Comparison of ENCODE assay signal across 8 mouse cellular contexts in genomic region chr4:155993606-155994005, GRCm38 (mm10). TPM values are rescaled to one million over a fixed set of nuclear protein-coding genes. Genes with fewer than 3 reads are reported as not detected.
DNase-seq lines count a peak whose midpoint lies in the region; ATAC-seq and TF ChIP-seq lines count a peak whose summit lies in the region.

No protein-coding gene starts in this region.

- no peaks in the 10 kb centered on the region for H3K9me3 ChIP-seq in embryonic facial prominence, embryonic 12.5 days
- H3K9me3 ChIP-seq in intestine, embryonic 16.5 days (ENCODE audit: control insufficient read depth, low read length), result no peaks in the 10 kb centered on the region
- H3K9me3 ChIP-seq in neural tube, embryonic 12.5 days, result no peaks in the 10 kb centered on the region

- H3K4me1 ChIP-seq in embryonic facial prominence, embryonic 12.5 days, result peaks cover 25% of the 10 kb centered on the region
- H3K4me1 ChIP-seq in intestine, embryonic 16.5 days (ENCODE audit: control insufficient read depth, insufficient read depth, low read length), result peaks cover 16% of the 10 kb centered on the region
- peaks cover 24% of the 10 kb centered on the region for H3K4me1 ChIP-seq in neural tube, embryonic 12.5 days

- 0 out of 2 replicates have a peak, but pooled peaks have one; percentile 1 for ATAC-seq in embryonic facial prominence, embryonic 12.5 days (ENCODE audit: insufficient number of reproducible peaks, insufficient read depth, low FRiP score, low TSS enrichment)
- no peak for ATAC-seq in intestine, embryonic 16.5 days
- ATAC-seq in neural tube, embryonic 12.5 days (ENCODE audit: low FRiP score, low read depth), result no peak

- H3K9ac ChIP-seq in embryonic facial prominence, embryonic 12.5 days, result peak overlapping the region; percentile 85
- peak overlapping the region; percentile 91 for H3K9ac ChIP-seq in intestine, embryonic 16.5 days (ENCODE audit: low read depth, low read length)
- H3K9ac ChIP-seq in neural tube, embryonic 12.5 days, result peak overlapping the region; percentile 83

- WGBS in embryonic facial prominence, embryonic 12.5 days, result 5% methylated on average over 15 of the region's 15 CpGs
- 5% methylated on average over 15 of the region's 15 CpGs for WGBS in intestine, embryonic 16.5 days
- 5% methylated on average over 15 of the region's 15 CpGs for WGBS in neural tube, embryonic 12.5 days

- H3K27me3 ChIP-seq in embryonic facial prominence, embryonic 12.5 days, result no peaks in the 10 kb centered on the region
- H3K27me3 ChIP-seq in intestine, embryonic 16.5 days (replicated peaks; ENCODE audit: control insufficient read depth, insufficient read depth, low read length), result no peaks in the 10 kb centered on the region
- no peaks in the 10 kb centered on the region for H3K27me3 ChIP-seq in neural tube, embryonic 12.5 days (replicated peaks)

- peak overlapping the region; percentile 76 for H3K4me3 ChIP-seq in layer of hippocampus, adult 2 months
- H3K4me3 ChIP-seq in embryonic facial prominence, embryonic 12.5 days, result peak overlapping the region; percentile 79
- H3K4me3 ChIP-seq in intestine, embryonic 16.5 days (ENCODE audit: low read length), result peak overlapping the region; percentile 89
- peak overlapping the region; percentile 81 for H3K4me3 ChIP-seq in neural tube, embryonic 12.5 days

- peaks cover 32% of the 10 kb centered on the region for H3K36me3 ChIP-seq in embryonic facial prominence, embryonic 12.5 days
- peaks cover 13% of the 10 kb centered on the region for H3K36me3 ChIP-seq in intestine, embryonic 16.5 days (ENCODE audit: control insufficient read depth, insufficient read depth, low read length)
- peaks cover 28% of the 10 kb centered on the region for H3K36me3 ChIP-seq in neural tube, embryonic 12.5 days

- TF ChIP-seq CTCF in layer of hippocampus, adult 2 months (conservative IDR thresholded peaks at IDR 0.05), result no peak

- H3K4me2 ChIP-seq in embryonic facial prominence, embryonic 12.5 days (replicated peaks), result peak overlapping the region; percentile 55
- peak overlapping the region; percentile 55 for H3K4me2 ChIP-seq in intestine, embryonic 16.5 days (ENCODE audit: low read depth, low read length)
- H3K4me2 ChIP-seq in neural tube, embryonic 12.5 days (replicated peaks), result peak overlapping the region; percentile 78

- DNase-seq in layer of hippocampus, adult 2 months (ENCODE audit: low spot score in 2 of 2), result no peak
- no peak for DNase-seq in layer of hippocampus, adult 18-20 months (ENCODE audit: low spot score in 2 of 2)
- DNase-seq in adrenal gland, postnatal 10 days, result no peak
- no peak for DNase-seq in adrenal gland, postnatal 25 days
- DNase-seq in cerebellum, postnatal 25 days, result no peak

- peak overlapping the region; percentile 100 for H3K27ac ChIP-seq in layer of hippocampus, adult 2 months
- peak overlapping the region; percentile 84 for H3K27ac ChIP-seq in embryonic facial prominence, embryonic 12.5 days
- H3K27ac ChIP-seq in intestine, embryonic 16.5 days (ENCODE audit: low read length), result peak overlapping the region; percentile 96
- H3K27ac ChIP-seq in neural tube, embryonic 12.5 days, result peak overlapping the region; percentile 64

RNA-seq across cellular contexts. Expression of gene Sdf4, which starts 0.9 kb away (rescaled TPM):
- total RNA-seq in layer of hippocampus, adult 2 months (2021), result 100 to 1,000 TPM; 191 to 194 TPM
- total RNA-seq in layer of hippocampus, adult 18-20 months (2021), result 100 to 1,000 TPM; 202 to 203 TPM
- polyA plus RNA-seq in embryonic facial prominence, embryonic 12.5 days (2016; fragmentation: Nextera tagmentation; extraction: Ambion mirVana), result 141 and 143 TPM in 2 replicates
- 165 and 171 TPM in 2 replicates for polyA plus RNA-seq in intestine, embryonic 16.5 days (2015; fragmentation: Nextera tagmentation; extraction: Ambion mirVana)
- 129 and 133 TPM in 2 replicates for polyA plus RNA-seq in neural tube, embryonic 12.5 days (2016; fragmentation: Nextera tagmentation; extraction: Ambion mirVana)
- 100 to 1,000 TPM; 184 to 191 TPM for total RNA-seq in adrenal gland, postnatal 10 days (2021)
- 248 and 275 TPM in 2 replicates for total RNA-seq in adrenal gland, postnatal 25 days (2021)

RNA-seq across cellular contexts. Expression of gene B3galt6, which starts 1.2 kb away (rescaled TPM):
- total RNA-seq in layer of hippocampus, adult 2 months (2021), result 10 to 100 TPM in 1 of 2 experiments, 1 to 10 TPM in 1; 9.3 to 10.1 TPM
- total RNA-seq in layer of hippocampus, adult 18-20 months (2021), result 10 to 100 TPM in 1 of 2 experiments, 1 to 10 TPM in 1; 9.3 to 10.3 TPM
- polyA plus RNA-seq in embryonic facial prominence, embryonic 12.5 days (2016; fragmentation: Nextera tagmentation; extraction: Ambion mirVana), result 18.4 and 20.3 TPM in 2 replicates
- 11.7 and 12.0 TPM in 2 replicates for polyA plus RNA-seq in intestine, embryonic 16.5 days (2015; fragmentation: Nextera tagmentation; extraction: Ambion mirVana)
- 20.2 and 20.6 TPM in 2 replicates for polyA plus RNA-seq in neural tube, embryonic 12.5 days (2016; fragmentation: Nextera tagmentation; extraction: Ambion mirVana)
- 1 to 10 TPM; 5.7 to 6.1 TPM for total RNA-seq in adrenal gland, postnatal 10 days (2021)
- total RNA-seq in adrenal gland, postnatal 25 days (2021), result 6.6 and 9.7 TPM in 2 replicates

RNA-seq across cellular contexts. Expression of gene Tnfrsf4, which starts 20.0 kb away (rescaled TPM):
- total RNA-seq in layer of hippocampus, adult 2 months (2021), result 1 to 10 TPM; 1.3 to 2.3 TPM
- 1 to 10 TPM in 1 of 2 experiments, under 1 TPM in 1; 0.94 to 1.4 TPM for total RNA-seq in layer of hippocampus, adult 18-20 months (2021)
- 0.70 and 1.1 TPM in 2 replicates for polyA plus RNA-seq in embryonic facial prominence, embryonic 12.5 days (2016; fragmentation: Nextera tagmentation; extraction: Ambion mirVana)
- polyA plus RNA-seq in intestine, embryonic 16.5 days (2015; fragmentation: Nextera tagmentation; extraction: Ambion mirVana), result 0.55 and 0.86 TPM in 2 replicates
- polyA plus RNA-seq in neural tube, embryonic 12.5 days (2016; fragmentation: Nextera tagmentation; extraction: Ambion mirVana), result 0.52 and 0.81 TPM in 2 replicates
- total RNA-seq in adrenal gland, postnatal 10 days (2021), result 1 to 10 TPM; 1.9 TPM
- total RNA-seq in adrenal gland, postnatal 25 days (2021), result 1.5 TPM in 1 of 2 replicates, not detected in the other

RNA-seq across cellular contexts. Expression of gene C1qtnf12, which starts 31.5 kb away (rescaled TPM):
- total RNA-seq in layer of hippocampus, adult 2 months (2021), result 10 to 100 TPM; 11.5 to 18.0 TPM
- total RNA-seq in layer of hippocampus, adult 18-20 months (2021), result 10 to 100 TPM; 15.7 to 16.8 TPM
- 31.9 and 35.8 TPM in 2 replicates for polyA plus RNA-seq in embryonic facial prominence, embryonic 12.5 days (2016; fragmentation: Nextera tagmentation; extraction: Ambion mirVana)
- 59.9 and 75.4 TPM in 2 replicates for polyA plus RNA-seq in intestine, embryonic 16.5 days (2015; fragmentation: Nextera tagmentation; extraction: Ambion mirVana)
- polyA plus RNA-seq in neural tube, embryonic 12.5 days (2016; fragmentation: Nextera tagmentation; extraction: Ambion mirVana), result 17.2 and 19.0 TPM in 2 replicates
- total RNA-seq in adrenal gland, postnatal 10 days (2021), result 100 to 1,000 TPM; 117 to 132 TPM
- total RNA-seq in adrenal gland, postnatal 25 days (2021), result 70.6 and 77.9 TPM in 2 replicates

RNA-seq across cellular contexts. Expression of gene Tnfrsf18, which starts 32.4 kb away (rescaled TPM):
- not detected for total RNA-seq in layer of hippocampus, adult 2 months (2021)
- total RNA-seq in layer of hippocampus, adult 18-20 months (2021), result not detected
- polyA plus RNA-seq in embryonic facial prominence, embryonic 12.5 days (2016; fragmentation: Nextera tagmentation; extraction: Ambion mirVana), result 1.9 and 2.3 TPM in 2 replicates
- 1.0 and 1.4 TPM in 2 replicates for polyA plus RNA-seq in intestine, embryonic 16.5 days (2015; fragmentation: Nextera tagmentation; extraction: Ambion mirVana)
- 1.6 and 2.0 TPM in 2 replicates for polyA plus RNA-seq in neural tube, embryonic 12.5 days (2016; fragmentation: Nextera tagmentation; extraction: Ambion mirVana)
- total RNA-seq in adrenal gland, postnatal 10 days (2021), result under 1 TPM; 0.51 to 0.66 TPM
- total RNA-seq in adrenal gland, postnatal 25 days (2021), result not detected in 2 replicates
